Comparison of ENCODE assay signal across 20 mouse cellular contexts in genomic region chr17:12160540-12160939, GRCm38 (mm10). TPM values are rescaled to one million over a fixed set of nuclear protein-coding genes. Genes with fewer than 3 reads are reported as not detected.
A peak's percentile ranks its signal among the peaks of the same experiment; 100 is the strongest.
DNase-seq lines count a peak whose midpoint lies in the region; ATAC-seq lines count a peak whose summit lies in the region.
"Had no signal": no experiment of that assay in that cellular context is flagged by ENCODE, and none has a peak within 500 bp of the region (broad histone marks: within the 10 kb centered on the region; RNA-seq: fewer than 3 reads in every experiment).

No protein-coding gene starts in this region.

- H3K9ac ChIP-seq in liver, embryonic 16.5 days (ENCODE audit: low read depth, low read length): no peak overlapping the region
- H3K9ac ChIP-seq: lung, embryonic 15.5 days had no signal

- WGBS in liver, embryonic 16.5 days (ENCODE audit: insufficient replicate concordance): 92% methylated on average over 2 of the region's 2 CpGs

- H3K9me3 ChIP-seq in liver, embryonic 16.5 days (replicated peaks; ENCODE audit: control insufficient read depth, low read length): no peaks in the 10 kb centered on the region
- H3K9me3 ChIP-seq: lung, embryonic 15.5 days had no signal

- no peak overlapping the region for H3K4me3 ChIP-seq in liver, embryonic 16.5 days (ENCODE audit: low read depth, low read length)
- H3K4me3 ChIP-seq: erythroblast, embryonic 14.5 days; lung, embryonic 15.5 days had no signal

- no peaks in the 10 kb centered on the region for H3K27me3 ChIP-seq in liver, embryonic 16.5 days (ENCODE audit: control insufficient read depth, insufficient read depth, low read depth, low read length)
- H3K27me3 ChIP-seq: lung, embryonic 15.5 days had no signal

- peaks cover 4% of the 10 kb centered on the region for H3K36me3 ChIP-seq in liver, embryonic 16.5 days (ENCODE audit: control insufficient read depth, insufficient read depth)
- H3K36me3 ChIP-seq: lung, embryonic 15.5 days had no signal

- no peak overlapping the region for H3K4me2 ChIP-seq in liver, embryonic 16.5 days (ENCODE audit: low read depth, low read length)
- H3K4me2 ChIP-seq: lung, embryonic 15.5 days; midbrain, embryonic 11.5 days had no signal

- ATAC-seq in cerebellum, adult (ENCODE audit: insufficient number of reproducible peaks, low FRiP score, low TSS enrichment): no peak; the same call in 1 of the 2 replicates
- ATAC-seq in liver, embryonic 16.5 days (ENCODE audit: low read depth): no peak
- ATAC-seq: hindbrain, embryonic 16.5 days; midbrain, embryonic 16.5 days had no signal

- peak; percentile 30 to 33 for DNase-seq in cerebellum, adult 18-20 months
- peak; percentile 9 to 11 for DNase-seq in B cell, adult 2 months
- DNase-seq in cerebellum, adult 9-10 months: peak; percentile 32
- DNase-seq in right cerebral cortex, postnatal 25 days: no peak
- DNase-seq in kidney, adult 11 months: no peak
- DNase-seq: adrenal gland, postnatal 25 days; gastrocnemius, postnatal 10 days; heart, postnatal 14 days; kidney, adult 8-10 months; kidney, postnatal 4 days; layer of hippocampus, adult 9-11 months; thymus, postnatal 14 days had no signal

- 0 out of 2 replicates have a peak overlapping the region, but pooled peaks have one; percentile 13 for H3K27ac ChIP-seq in liver, embryonic 16.5 days (ENCODE audit: low read length)
- H3K27ac ChIP-seq: kidney, postnatal 0 days; lung, embryonic 15.5 days had no signal

- H3K4me1 ChIP-seq in liver, embryonic 16.5 days (ENCODE audit: control insufficient read depth, low read depth, low read length): peaks cover 14% of the 10 kb centered on the region

RNA-seq across cellular contexts. Expression of gene Agpat4, which starts 42.0 kb away (rescaled TPM):
- 27.2 and 27.8 TPM in 2 replicates for polyA plus RNA-seq in liver, embryonic 16.5 days (2015; fragmentation: Nextera tagmentation; extraction: Ambion mirVana)

Comparison
In these comparisons a context has a peak if more than half of its experiments do, and no peak if none do; other contexts are left out.
1. DNase-seq: peak in cerebellum, adult 18-20 months (2 of 2), B cell, adult 2 months (2 of 2) and cerebellum, adult 9-10 months (single experiment); none in right cerebral cortex, postnatal 25 days (single experiment) and kidney, adult 11 months (single experiment).